8 mouse cellular contexts compared by ENCODE assay signal in genomic region chr13:12460443-12460842, GRCm38 (mm10). TPM values are rescaled to one million over a fixed set of nuclear protein-coding genes. Genes with fewer than 3 reads are reported as not detected.
DNase-seq lines count a peak whose midpoint lies in the region; ATAC-seq and TF ChIP-seq lines count a peak whose summit lies in the region.

No protein-coding gene starts in this region.

- H3K4me2 ChIP-seq in embryonic facial prominence, embryonic 14.5 days (ENCODE audit: low read depth, low read length) = peak overlapping the region; percentile 88
- peak overlapping the region; percentile 87 for H3K4me2 ChIP-seq in heart, embryonic 13.5 days
- peak overlapping the region; percentile 75 for H3K4me2 ChIP-seq in kidney, embryonic 16.5 days (replicated peaks; ENCODE audit: low read depth, low read length)
- peak overlapping the region; percentile 58 for H3K4me2 ChIP-seq in midbrain, postnatal 0 days (ENCODE audit: low read depth, low read length, poor library complexity, severe bottlenecking)
- peak overlapping the region; percentile 79 for H3K4me2 ChIP-seq in stomach, embryonic 14.5 days (replicated peaks; ENCODE audit: low read depth, low read length)

- ATAC-seq in embryonic facial prominence, embryonic 14.5 days (ENCODE audit: low read depth) = no peak
- ATAC-seq in heart, embryonic 13.5 days (ENCODE audit: extremely low read depth, insufficient number of reproducible peaks, low FRiP score, low TSS enrichment) = no peak
- ATAC-seq in kidney, embryonic 16.5 days (ENCODE audit: low FRiP score, low TSS enrichment) = peak; percentile 13
- ATAC-seq in midbrain, postnatal 0 days (ENCODE audit: low FRiP score) = 0 out of 2 replicates have a peak, but pooled peaks have one; percentile 2
- ATAC-seq in stomach, embryonic 14.5 days (ENCODE audit: insufficient number of reproducible peaks, insufficient read depth, low FRiP score, low read depth) = no peak

- peak; percentile 94 for DNase-seq in A20 (ENCODE audit: low read depth, low spot score)
- peak; percentile 75 to 90 for DNase-seq in adrenal gland, adult (ENCODE audit: inconsistent age in 2 of 2, low spot score in 1 of 2)
- DNase-seq in embryonic facial prominence, embryonic 14.5 days (ENCODE audit: low spot score) = peak; percentile 60
- peak; percentile 81 for DNase-seq in liver, adult 2 months (ENCODE audit: extremely low read depth, low read depth, low spot score)
- DNase-seq in midbrain, postnatal 0 days (ENCODE audit: low spot score) = peak; percentile 51

- peaks cover 4% of the 10 kb centered on the region; the same call in 1 of the 2 replicates for H3K79me2 ChIP-seq in liver, adult 2 months (ENCODE audit: control insufficient read depth, insufficient read depth, low read length)

- peaks cover 5% of the 10 kb centered on the region; the same call in 1 of the 2 replicates for H3K36me3 ChIP-seq in embryonic facial prominence, embryonic 14.5 days (ENCODE audit: control insufficient read depth, insufficient read depth, low read length)
- peaks cover 26% of the 10 kb centered on the region; the same call in 1 of the 2 replicates for H3K36me3 ChIP-seq in heart, embryonic 13.5 days
- H3K36me3 ChIP-seq in kidney, embryonic 16.5 days (ENCODE audit: insufficient read depth, low read length) = no peaks in the 10 kb centered on the region
- H3K36me3 ChIP-seq in liver, adult 2 months (ENCODE audit: control insufficient read depth, insufficient read depth, low read length) = peaks cover 15% of the 10 kb centered on the region
- H3K36me3 ChIP-seq in midbrain, postnatal 0 days (ENCODE audit: insufficient read depth, low read length) = peaks cover 12% of the 10 kb centered on the region
- H3K36me3 ChIP-seq in stomach, embryonic 14.5 days (ENCODE audit: control insufficient read depth, insufficient read depth, low read length) = peaks cover 6% of the 10 kb centered on the region; the same call in 1 of the 2 replicates

- TF ChIP-seq POLR2A in liver, adult 2 months (IDR thresholded peaks at IDR 0.05; ENCODE audit: extremely low read depth, insufficient read depth, low read length) = no peak

- 0 out of 2 replicates have a peak, but pooled peaks have one; percentile 21 for TF ChIP-seq CTCF in liver, adult 2 months (IDR thresholded peaks at IDR 0.05; ENCODE audit: low read depth, low read length)
- TF ChIP-seq CTCF in midbrain, postnatal 0 days (IDR thresholded peaks at IDR 0.05) = peak; percentile 38

- no peaks in the 10 kb centered on the region for H3K27me3 ChIP-seq in embryonic facial prominence, embryonic 14.5 days (replicated peaks; ENCODE audit: control insufficient read depth, insufficient read depth, low read length)
- no peaks in the 10 kb centered on the region for H3K27me3 ChIP-seq in heart, embryonic 13.5 days (replicated peaks)
- H3K27me3 ChIP-seq in kidney, embryonic 16.5 days (ENCODE audit: insufficient read depth, low read length) = no peaks in the 10 kb centered on the region
- no peaks in the 10 kb centered on the region for H3K27me3 ChIP-seq in liver, adult 2 months (ENCODE audit: control insufficient read depth, insufficient read depth, low read length)
- H3K27me3 ChIP-seq in midbrain, postnatal 0 days (ENCODE audit: insufficient read depth, low read length) = no peaks in the 10 kb centered on the region
- H3K27me3 ChIP-seq in stomach, embryonic 14.5 days (ENCODE audit: control insufficient read depth, insufficient read depth, low read length) = no peaks in the 10 kb centered on the region

- H3K9ac ChIP-seq in embryonic facial prominence, embryonic 14.5 days (ENCODE audit: low read depth, low read length) = peak overlapping the region; percentile 85
- H3K9ac ChIP-seq in heart, embryonic 13.5 days = peak overlapping the region; percentile 90
- H3K9ac ChIP-seq in kidney, embryonic 16.5 days (replicated peaks; ENCODE audit: low read length) = peak overlapping the region; percentile 79
- H3K9ac ChIP-seq in liver, adult 2 months (ENCODE audit: low read depth, low read length) = peak overlapping the region; percentile 80
- H3K9ac ChIP-seq in midbrain, postnatal 0 days (replicated peaks; ENCODE audit: low read length, poor library complexity, severe bottlenecking) = peak overlapping the region; percentile 70
- H3K9ac ChIP-seq in stomach, embryonic 14.5 days (replicated peaks; ENCODE audit: low read depth, low read length) = peak overlapping the region; percentile 86

- H3K4me1 ChIP-seq in embryonic facial prominence, embryonic 14.5 days (ENCODE audit: control insufficient read depth, insufficient read depth, low read length) = no peaks in the 10 kb centered on the region
- H3K4me1 ChIP-seq in heart, embryonic 13.5 days = peaks cover 20% of the 10 kb centered on the region
- peaks cover 5% of the 10 kb centered on the region; the same call in 1 of the 2 replicates for H3K4me1 ChIP-seq in kidney, embryonic 16.5 days (ENCODE audit: insufficient read depth, low read length)
- H3K4me1 ChIP-seq in liver, adult 2 months (ENCODE audit: control insufficient read depth, insufficient read depth, low read length) = peaks cover 33% of the 10 kb centered on the region
- peaks cover 3% of the 10 kb centered on the region; the same call in 1 of the 2 replicates for H3K4me1 ChIP-seq in midbrain, postnatal 0 days (ENCODE audit: insufficient read depth, low read length)
- H3K4me1 ChIP-seq in stomach, embryonic 14.5 days (ENCODE audit: control insufficient read depth, insufficient read depth, low read length) = peaks cover 3% of the 10 kb centered on the region; the same call in 1 of the 2 replicates

- 6% methylated on average over 8 of the region's 8 CpGs for WGBS in embryonic facial prominence, embryonic 14.5 days
- WGBS in heart, embryonic 13.5 days = 2% methylated on average over 8 of the region's 8 CpGs
- 7% methylated on average over 8 of the region's 8 CpGs for WGBS in kidney, embryonic 16.5 days
- 0% methylated on average over 8 of the region's 8 CpGs for WGBS in liver, adult 2 months
- 7% methylated on average over 8 of the region's 8 CpGs for WGBS in midbrain, postnatal 0 days
- 3% methylated on average over 8 of the region's 8 CpGs for WGBS in stomach, embryonic 14.5 days

- H3K27ac ChIP-seq in embryonic facial prominence, embryonic 14.5 days (replicated peaks; ENCODE audit: low read depth, low read length) = peak overlapping the region; percentile 59; the same call in 1 of the 2 replicates
- H3K27ac ChIP-seq in heart, embryonic 13.5 days (replicated peaks) = peak overlapping the region; percentile 83
- H3K27ac ChIP-seq in kidney, embryonic 16.5 days (ENCODE audit: low read length) = peak overlapping the region; percentile 79
- H3K27ac ChIP-seq in liver, adult 2 months (replicated peaks; ENCODE audit: insufficient read depth, low read depth, low read length) = peak overlapping the region; percentile 76
- peak overlapping the region; percentile 77; the same call in 1 of the 2 replicates for H3K27ac ChIP-seq in midbrain, postnatal 0 days (ENCODE audit: low read depth, low read length)
- peak overlapping the region; percentile 55; the same call in 1 of the 2 replicates for H3K27ac ChIP-seq in stomach, embryonic 14.5 days (ENCODE audit: low read length)

- no peaks in the 10 kb centered on the region for H3K9me3 ChIP-seq in embryonic facial prominence, embryonic 14.5 days (ENCODE audit: control insufficient read depth, low read length)
- no peaks in the 10 kb centered on the region for H3K9me3 ChIP-seq in heart, embryonic 13.5 days
- no peaks in the 10 kb centered on the region for H3K9me3 ChIP-seq in kidney, embryonic 16.5 days (ENCODE audit: low read length)
- H3K9me3 ChIP-seq in midbrain, postnatal 0 days (ENCODE audit: low read length) = no peaks in the 10 kb centered on the region
- no peaks in the 10 kb centered on the region for H3K9me3 ChIP-seq in stomach, embryonic 14.5 days (ENCODE audit: control insufficient read depth, low read depth, low read length)

- peak overlapping the region; percentile 78 for H3K4me3 ChIP-seq in embryonic facial prominence, embryonic 14.5 days (ENCODE audit: low read depth, low read length)
- peak overlapping the region; percentile 86 for H3K4me3 ChIP-seq in heart, embryonic 13.5 days
- peak overlapping the region; percentile 75 for H3K4me3 ChIP-seq in kidney, embryonic 16.5 days (ENCODE audit: low read length)
- H3K4me3 ChIP-seq in liver, adult 2 months (ENCODE audit: insufficient read depth, low read depth, low read length) = peak overlapping the region; percentile 68
- H3K4me3 ChIP-seq in midbrain, postnatal 0 days (ENCODE audit: low read depth, low read length) = peak overlapping the region; percentile 55
- H3K4me3 ChIP-seq in stomach, embryonic 14.5 days (ENCODE audit: low read depth, low read length) = peak overlapping the region; percentile 81

RNA-seq across cellular contexts. Expression of gene Lgals8, which starts 4.3 kb away (rescaled TPM):
- polyA plus RNA-seq in embryonic facial prominence, embryonic 14.5 days (2014; fragmentation: Nextera tagmentation; extraction: Ambion mirVana) = 22.5 and 23.8 TPM in 2 replicates
- polyA plus RNA-seq in heart, embryonic 13.5 days (2015; fragmentation: Nextera tagmentation; extraction: Ambion mirVana) = 13.5 and 14.5 TPM in 2 replicates
- 24.8 and 26.5 TPM in 2 replicates for polyA plus RNA-seq in kidney, embryonic 16.5 days (2015; fragmentation: Nextera tagmentation; extraction: Ambion mirVana)
- total RNA-seq in liver, adult 2 months (2014; rRNA removed) = 134 and 180 TPM in 2 replicates
- 44.7 and 51.6 TPM in 2 replicates for polyA plus RNA-seq in liver, adult 2 months (2012; rRNA removed)
- total RNA-seq in midbrain, postnatal 0 days (2014; rRNA removed) = 24.5 and 34.3 TPM in 2 replicates
- 30.2 and 31.3 TPM in 2 replicates for polyA plus RNA-seq in midbrain, postnatal 0 days (2015; fragmentation: Nextera tagmentation; extraction: Ambion mirVana)
- 27.5 and 32.5 TPM in 2 replicates for polyA plus RNA-seq in stomach, embryonic 14.5 days (2014; fragmentation: Nextera tagmentation; extraction: Ambion mirVana)

RNA-seq across cellular contexts. Expression of gene Edaradd, which starts 59.8 kb away (rescaled TPM):
- 3.2 and 3.6 TPM in 2 replicates for polyA plus RNA-seq in embryonic facial prominence, embryonic 14.5 days (2014; fragmentation: Nextera tagmentation; extraction: Ambion mirVana)
- polyA plus RNA-seq in heart, embryonic 13.5 days (2015; fragmentation: Nextera tagmentation; extraction: Ambion mirVana) = 0.46 and 0.49 TPM in 2 replicates
- 2.6 and 2.7 TPM in 2 replicates for polyA plus RNA-seq in kidney, embryonic 16.5 days (2015; fragmentation: Nextera tagmentation; extraction: Ambion mirVana)
- 0.09 and 0.13 TPM in 2 replicates for total RNA-seq in liver, adult 2 months (2014; rRNA removed)
- polyA plus RNA-seq in liver, adult 2 months (2012; rRNA removed) = 0.07 TPM in 1 of 2 replicates, not detected in the other
- 1.1 and 1.4 TPM in 2 replicates for total RNA-seq in midbrain, postnatal 0 days (2014; rRNA removed)
- 1.4 TPM in 2 replicates for polyA plus RNA-seq in midbrain, postnatal 0 days (2015; fragmentation: Nextera tagmentation; extraction: Ambion mirVana)
- polyA plus RNA-seq in stomach, embryonic 14.5 days (2014; fragmentation: Nextera tagmentation; extraction: Ambion mirVana) = 3.2 and 3.3 TPM in 2 replicates

Comparison
In these comparisons a context has a peak if more than half of its experiments do, and no peak if none do; other contexts are left out.
1. ATAC-seq: peak in kidney, embryonic 16.5 days (single experiment) and midbrain, postnatal 0 days (single experiment); none in embryonic facial prominence, embryonic 14.5 days (single experiment), heart, embryonic 13.5 days (single experiment) and stomach, embryonic 14.5 days (single experiment).
2. Peak in every context shown above with its lines, with median percentiles within 50 percentile points of each other: DNase-seq, H3K27ac ChIP-seq, H3K4me2 ChIP-seq, H3K4me3 ChIP-seq and H3K9ac ChIP-seq.